Comparison of ENCODE assay signal across 13 mouse cellular contexts in genomic region chr1:58743252-58743651, GRCm38 (mm10). TPM values are rescaled to one million over a fixed set of nuclear protein-coding genes. Genes with fewer than 3 reads are reported as not detected.
DNase-seq lines count a peak whose midpoint lies in the region; ATAC-seq and TF ChIP-seq lines count a peak whose summit lies in the region.
"Had no signal": no experiment of that assay in that cellular context is flagged by ENCODE, and none has a peak within 500 bp of the region (broad histone marks: within the 10 kb centered on the region; RNA-seq: fewer than 3 reads in every experiment).

No protein-coding gene starts in this region.

- no peak overlapping the region for H3K4me3 ChIP-seq in gastrocnemius, adult 2 months
- no peak overlapping the region for H3K4me3 ChIP-seq in lung, postnatal 0 days (ENCODE audit: low read depth, low read length)
- H3K4me3 ChIP-seq in lung, adult 2 months (replicated peaks; ENCODE audit: extremely low read depth, low read depth, low read length): no peak overlapping the region
- no peak overlapping the region for H3K4me3 ChIP-seq in liver, embryonic 13.5 days (replicated peaks)
- no peak overlapping the region for H3K4me3 ChIP-seq in stomach, postnatal 0 days (ENCODE audit: low read depth, low read length)
- H3K4me3 ChIP-seq: embryonic facial prominence, embryonic 13.5 days; midbrain, embryonic 12.5 days had no signal

- no peak overlapping the region for H3K4me2 ChIP-seq in lung, postnatal 0 days (replicated peaks; ENCODE audit: low read depth, low read length)
- no peak overlapping the region for H3K4me2 ChIP-seq in liver, embryonic 13.5 days
- no peak overlapping the region for H3K4me2 ChIP-seq in stomach, postnatal 0 days (replicated peaks; ENCODE audit: low read depth)
- H3K4me2 ChIP-seq: embryonic facial prominence, embryonic 13.5 days; midbrain, embryonic 12.5 days had no signal

- ATAC-seq in lung, postnatal 0 days: no peak
- peak; percentile 66; the same call in 1 of the 2 replicates for ATAC-seq in liver, embryonic 13.5 days (ENCODE audit: low read depth)
- ATAC-seq in stomach, postnatal 0 days (ENCODE audit: low FRiP score, low TSS enrichment): no peak

- no peak overlapping the region for H3K9ac ChIP-seq in lung, postnatal 0 days (replicated peaks; ENCODE audit: low read depth)
- H3K9ac ChIP-seq in liver, embryonic 13.5 days: no peak overlapping the region
- H3K9ac ChIP-seq in stomach, postnatal 0 days (ENCODE audit: low read length): no peak overlapping the region
- H3K9ac ChIP-seq: embryonic facial prominence, embryonic 13.5 days; midbrain, embryonic 12.5 days had no signal

- 76% methylated on average over 6 of the region's 6 CpGs for WGBS in lung, postnatal 0 days
- 70% methylated on average over 6 of the region's 6 CpGs for WGBS in lung, adult 2 months
- WGBS in liver, embryonic 13.5 days (ENCODE audit: insufficient replicate concordance): 19% methylated on average over 6 of the region's 6 CpGs
- 86% methylated on average over 6 of the region's 6 CpGs for WGBS in stomach, postnatal 0 days

- TF ChIP-seq EP300 in lung, postnatal 0 days (IDR thresholded peaks at IDR 0.05): no peak
- TF ChIP-seq EP300 in stomach, postnatal 0 days (optimal IDR thresholded peaks at IDR 0.05): no peak

- DNase-seq in gastrocnemius, adult 2 months: no peak
- no peak for DNase-seq in gastrocnemius, adult 18-20 months (ENCODE audit: low spot score)
- peak; percentile 31 for DNase-seq in lung, postnatal 0 days (ENCODE audit: low spot score)
- no peak for DNase-seq in lung, adult 2 months
- peak; percentile 13 for DNase-seq in liver, embryonic 13.5 days
- DNase-seq in stomach, postnatal 0 days (ENCODE audit: low spot score): no peak
- no peak for DNase-seq in urinary bladder, postnatal 36 days (ENCODE audit: low spot score in 2 of 2)
- no peak for DNase-seq in natural killer cell, adult 2 months (ENCODE audit: low spot score in 2 of 2)
- DNase-seq: left cerebral cortex, postnatal 4 days had no signal

- H3K27ac ChIP-seq in gastrocnemius, adult 2 months: peak overlapping the region; percentile 53
- no peak overlapping the region for H3K27ac ChIP-seq in lung, postnatal 0 days (ENCODE audit: low read length)
- H3K27ac ChIP-seq in liver, embryonic 13.5 days: peak overlapping the region; percentile 62
- H3K27ac ChIP-seq in stomach, postnatal 0 days (replicated peaks): 0 out of 2 replicates have a peak overlapping the region, but pooled peaks have one; percentile 0
- H3K27ac ChIP-seq: embryonic facial prominence, embryonic 13.5 days; midbrain, embryonic 12.5 days had no signal

- intact Hi-C loops in gastrocnemius, adult 2 months (cut with DNase I): no loop called here

- H3K27me3 ChIP-seq in lung, postnatal 0 days (replicated peaks; ENCODE audit: insufficient read depth, low read length): no peaks in the 10 kb centered on the region
- H3K27me3 ChIP-seq in liver, embryonic 13.5 days: no peaks in the 10 kb centered on the region
- H3K27me3 ChIP-seq in stomach, postnatal 0 days (ENCODE audit: control insufficient read depth, insufficient read depth, low read length): no peaks in the 10 kb centered on the region
- H3K27me3 ChIP-seq: embryonic facial prominence, embryonic 13.5 days; midbrain, embryonic 12.5 days had no signal

- H3K4me1 ChIP-seq in lung, postnatal 0 days (ENCODE audit: insufficient read depth, low read depth, low read length): no peaks in the 10 kb centered on the region
- peaks cover 3% of the 10 kb centered on the region; the same call in 1 of the 2 replicates for H3K4me1 ChIP-seq in lung, adult 2 months (ENCODE audit: control insufficient read depth, insufficient read depth, low read length)
- H3K4me1 ChIP-seq in liver, embryonic 13.5 days (replicated peaks): peaks cover 19% of the 10 kb centered on the region
- H3K4me1 ChIP-seq in stomach, postnatal 0 days (replicated peaks; ENCODE audit: control insufficient read depth, insufficient read depth): no peaks in the 10 kb centered on the region
- H3K4me1 ChIP-seq: embryonic facial prominence, embryonic 13.5 days; midbrain, embryonic 12.5 days had no signal

- no peak for TF ChIP-seq CTCF in gastrocnemius, adult 2 months (IDR thresholded peaks at IDR 0.05)
- TF ChIP-seq CTCF in lung, postnatal 0 days (IDR thresholded peaks at IDR 0.05): no peak
- TF ChIP-seq CTCF in lung, adult 2 months (IDR thresholded peaks at IDR 0.05; ENCODE audit: insufficient read depth, low read length): no peak
- no peak for TF ChIP-seq CTCF in stomach, postnatal 0 days (IDR thresholded peaks at IDR 0.05; ENCODE audit: low read depth)

- no peak for TF ChIP-seq POLR2A in lung, adult 2 months (IDR thresholded peaks at IDR 0.05; ENCODE audit: borderline replicate concordance, extremely low read depth, low read depth, low read length)

- H3K36me3 ChIP-seq in lung, postnatal 0 days (ENCODE audit: insufficient read depth, low read length): peaks cover 68% of the 10 kb centered on the region
- H3K36me3 ChIP-seq in liver, embryonic 13.5 days: peaks cover 67% of the 10 kb centered on the region
- H3K36me3 ChIP-seq in stomach, postnatal 0 days (ENCODE audit: control insufficient read depth, insufficient read depth, low read length): peaks cover 31% of the 10 kb centered on the region

- no peaks in the 10 kb centered on the region for H3K9me3 ChIP-seq in lung, postnatal 0 days (ENCODE audit: low read length)
- no peaks in the 10 kb centered on the region for H3K9me3 ChIP-seq in liver, embryonic 13.5 days (replicated peaks)
- H3K9me3 ChIP-seq in stomach, postnatal 0 days (ENCODE audit: control insufficient read depth, low read length): no peaks in the 10 kb centered on the region
- H3K9me3 ChIP-seq: embryonic facial prominence, embryonic 13.5 days; midbrain, embryonic 12.5 days had no signal

RNA-seq across cellular contexts. Expression of gene Cflar, which starts 31.9 kb away (rescaled TPM):
- total RNA-seq in gastrocnemius, adult 2 months (2021): 10 to 100 TPM; 38.8 to 58.6 TPM
- 10 to 100 TPM; 36.3 to 46.3 TPM for total RNA-seq in gastrocnemius, adult 18-20 months (2021)
- 62.1 and 62.2 TPM in 2 replicates for polyA plus RNA-seq in lung, postnatal 0 days (2015; fragmentation: Nextera tagmentation; extraction: Ambion mirVana)
- 49.3 and 63.2 TPM in 2 replicates for polyA plus RNA-seq in lung, adult 2 months (2012; rRNA removed)
- polyA plus RNA-seq in liver, embryonic 13.5 days (2015; fragmentation: Nextera tagmentation; extraction: Ambion mirVana): 12.7 and 16.3 TPM in 2 replicates
- 43.6 and 45.3 TPM in 2 replicates for polyA plus RNA-seq in stomach, postnatal 0 days (2015; fragmentation: Nextera tagmentation; extraction: Ambion mirVana)

RNA-seq across cellular contexts. Expression of gene Als2cr12, which starts 47.5 kb away (rescaled TPM):
- total RNA-seq in gastrocnemius, adult 2 months (2021): not detected
- total RNA-seq in gastrocnemius, adult 18-20 months (2021): not detected
- 0.11 and 0.21 TPM in 2 replicates for polyA plus RNA-seq in lung, postnatal 0 days (2015; fragmentation: Nextera tagmentation; extraction: Ambion mirVana)
- polyA plus RNA-seq in lung, adult 2 months (2012; rRNA removed): 0.11 and 0.14 TPM in 2 replicates
- not detected in 2 replicates for polyA plus RNA-seq in liver, embryonic 13.5 days (2015; fragmentation: Nextera tagmentation; extraction: Ambion mirVana)
- 0.56 and 0.91 TPM in 2 replicates for polyA plus RNA-seq in stomach, postnatal 0 days (2015; fragmentation: Nextera tagmentation; extraction: Ambion mirVana)
- total RNA-seq: left cerebral cortex, postnatal 4 days had no signal
- polyA plus RNA-seq: embryonic facial prominence, embryonic 13.5 days; hindbrain, embryonic 11.5 days; kidney, embryonic 16.5 days; midbrain, embryonic 12.5 days had no signal

RNA-seq across cellular contexts. Expression of gene Casp8, which starts 51.9 kb away (rescaled TPM):
- 1 to 10 TPM; 2.6 to 2.7 TPM for total RNA-seq in gastrocnemius, adult 2 months (2021)
- total RNA-seq in gastrocnemius, adult 18-20 months (2021): 1 to 10 TPM; 1.6 to 3.3 TPM
- polyA plus RNA-seq in lung, postnatal 0 days (2015; fragmentation: Nextera tagmentation; extraction: Ambion mirVana): 33.4 and 41.8 TPM in 2 replicates
- 5.1 and 8.9 TPM in 2 replicates for polyA plus RNA-seq in lung, adult 2 months (2012; rRNA removed)
- 15.4 and 18.0 TPM in 2 replicates for polyA plus RNA-seq in liver, embryonic 13.5 days (2015; fragmentation: Nextera tagmentation; extraction: Ambion mirVana)
- polyA plus RNA-seq in stomach, postnatal 0 days (2015; fragmentation: Nextera tagmentation; extraction: Ambion mirVana): 36.6 and 37.0 TPM in 2 replicates

Comparison
In these comparisons a context has a peak if more than half of its experiments do, and no peak if none do; other contexts are left out.
1. DNase-seq: peak in lung, postnatal 0 days (single experiment) and liver, embryonic 13.5 days (single experiment); none in gastrocnemius, adult 2 months (single experiment), gastrocnemius, adult 18-20 months (single experiment), lung, adult 2 months (single experiment), stomach, postnatal 0 days (single experiment), urinary bladder, postnatal 36 days (0 of 2) and natural killer cell, adult 2 months (0 of 2).